Mouse (Mus musculus) A20 (cell line): ENCODE results near the gene Itpk1.
"Not testable (repeated sequence)": the region's sequence is repeated elsewhere in the genome, so short reads cannot be mapped to it uniquely, and the experiment has no call there.

ENCODE experiments used
- DNase-seq: peaks from one replicate; pipeline ENCODE4 v3.0.0-alpha.2; 2011; ENCODE audit warnings: low read depth, low spot score

Itpk1 gene

GRCm38 (mm10) chr12:102661772-102662171 is 43.0 kb downstream of the Itpk1 start:
- no peak for DNase-seq

GRCm38 (mm10) chr12:102660906-102661651 is 43.7 kb downstream of the Itpk1 start:
- no peak for DNase-seq

- no peak for DNase-seq
These were observed 51.7 kb downstream of the Itpk1 start for GRCm38 (mm10) chr12:102653003-102653402.

GRCm38 (mm10) chr12:102652420-102652819 is 52.3 kb downstream of the Itpk1 start:
- no peak for DNase-seq

- no peak for DNase-seq
These were observed 52.9 kb downstream of the Itpk1 start for GRCm38 (mm10) chr12:102651871-102652270.

- no peak for DNase-seq
These were observed 53.3 kb downstream of the Itpk1 start for GRCm38 (mm10) chr12:102651401-102651800.

GRCm38 (mm10) chr12:102650649-102651048 is 54.1 kb downstream of the Itpk1 start:
- DNase-seq: no peak

- DNase-seq: no peak
These were observed 56.7 kb downstream of the Itpk1 start for GRCm38 (mm10) chr12:102647839-102648564.

- DNase-seq: peak; percentile 77
These were observed 58.0 kb downstream of the Itpk1 start for GRCm38 (mm10) chr12:102646586-102647260.

GRCm38 (mm10) chr12:102645911-102646585 is 58.7 kb downstream of the Itpk1 start:
- DNase-seq: peak; percentile 80

GRCm38 (mm10) chr12:102643316-102643715 is 61.4 kb downstream of the Itpk1 start:
- DNase-seq: no peak

- DNase-seq: no peak
These were observed 64.1 kb downstream of the Itpk1 start for GRCm38 (mm10) chr12:102640436-102641163.

- no peak for DNase-seq
These were observed 65.9 kb downstream of the Itpk1 start for GRCm38 (mm10) chr12:102638878-102639277.

- DNase-seq: no peak
These were observed 67.5 kb downstream of the Itpk1 start for GRCm38 (mm10) chr12:102637235-102637634.

GRCm38 (mm10) chr12:102634436-102635050 is 70.2 kb downstream of the Itpk1 start:
- DNase-seq: no peak

GRCm38 (mm10) chr12:102633083-102633501 is 71.6 kb downstream of the Itpk1 start:
- no peak for DNase-seq

GRCm38 (mm10) chr12:102631690-102632089 is 73.0 kb downstream of the Itpk1 start:
- no peak for DNase-seq

- DNase-seq: not testable (repeated sequence)
These were observed 74.3 kb downstream of the Itpk1 start for GRCm38 (mm10) chr12:102630471-102630870.

GRCm38 (mm10) chr12:102628221-102628620 is 76.5 kb downstream of the Itpk1 start:
- DNase-seq: no peak

- DNase-seq: no peak
These were observed 77.2 kb downstream of the Itpk1 start for GRCm38 (mm10) chr12:102627545-102627944.

- no peak for DNase-seq
These were observed 77.9 kb downstream of the Itpk1 start for GRCm38 (mm10) chr12:102626841-102627240.
